Mouse (Mus musculus) adrenal gland, postnatal 4 days (tissue): ENCODE data around the gene Pfkp. TPM values are rescaled to one million over a fixed set of nuclear protein-coding genes. Genes with fewer than 3 reads are reported as not detected.

Experiments
- total RNA-seq, 2 experiments: library from RNA; stranded (reverse); gene quantifications; 2 replicates each; pipeline ENCODE4 v1.2.3; 2021

Gene Pfkp
- total RNA-seq, 2 experiments from 2014 or later = 50.5 to 63.4 TPM

Other genes with a start within 250 kb of the Pfkp start
- gene Pitrm1, start 100.6 kb downstream of the Pfkp start, total RNA-seq = 100 to 1,000 TPM; 147 to 158 TPM